Mouse (Mus musculus) spleen, adult 2 months (tissue): ENCODE measurements around the gene H2-Eb1. TPM values are rescaled to one million over a fixed set of nuclear protein-coding genes. Genes with fewer than 3 reads are reported as not detected.

Experiments
- DNase-seq, 2 experiments: peaks; one replicate each; pipeline versions ENCODE4 v3.0.0 to v3.0.0-alpha.2; 2012 to 2021; ENCODE audit warnings: low spot score in 2 of 2, low read depth in 1 of 2
- H3K27ac ChIP-seq: fragments of 200-500 bp; 2 replicates; pipeline ENCODE4 v1.5.1; 2012; ENCODE audit warnings: low read length, inconsistent platforms; ENCODE audit not compliant: insufficient read depth
- H3K27me3 ChIP-seq: fragments of 200-500 bp; 2 replicates; pipeline ENCODE4 v1.6.1; 2012; ENCODE audit warnings: mild to moderate bottlenecking, moderate library complexity, low read length, inconsistent platforms; ENCODE audit not compliant: control insufficient read depth, insufficient read depth
- H3K36me3 ChIP-seq: fragments of 200-500 bp; 2 replicates; pipeline ENCODE4 v1.6.1; 2012; ENCODE audit warnings: mild to moderate bottlenecking, low read length, inconsistent platforms; ENCODE audit not compliant: control insufficient read depth, insufficient read depth
- H3K4me1 ChIP-seq: fragments of 200-500 bp; 2 replicates; pipeline ENCODE4 v1.6.1; 2011; ENCODE audit warnings: inconsistent platforms; ENCODE audit not compliant: control insufficient read depth, insufficient read depth, insufficient read length
- H3K4me3 ChIP-seq: fragments of 200-500 bp; 2 replicates; pipeline ENCODE4 v1.5.1; 2011; ENCODE audit warnings: mild to moderate bottlenecking, inconsistent platforms; ENCODE audit not compliant: insufficient read depth, insufficient read length; ENCODE audit errors: extremely low read depth
- CTCF ChIP-seq: fragments of 200-500 bp; IDR thresholded peaks from 2 replicates; pipeline ENCODE4 v1.5.1; 2011; ENCODE audit warnings: mild to moderate bottlenecking, inconsistent platforms; ENCODE audit not compliant: insufficient read depth, insufficient read length, insufficient replicate concordance; ENCODE audit errors: extremely low read depth
- POLR2A ChIP-seq: fragments of 200-500 bp; IDR thresholded peaks from 2 replicates; pipeline ENCODE4 v1.6.1; 2011; ENCODE audit warnings: low read depth, low read length, inconsistent platforms
- WGBS: fragments of 180-500 bp; shearing (Covaris S2); methylation state at CpG from one replicate; pipeline ENCODE4 v1.1.7; 2018; 5-methylcytosine and 5-hydroxymethylcytosine counted together
- polyA plus RNA-seq: library from polyadenylated mRNA; depleted of rRNA; stranded (reverse); fragments of >200 nt; gene quantifications from 2 replicates; pipeline ENCODE4 v1.2.3, GENCODE M21; 2012; rRNA removed

Gene H2-Eb1
- polyA plus RNA-seq, 1 experiment: 1,025 TPM

- Histone ChIP-seq H3K27ac (no peak overlapping the region), H3K4me3 (no peak overlapping the region), H3K4me1 (peaks cover 6% of the 10 kb centered on the region; the same call in 1 of the 2 replicates), H3K36me3 (no peaks in the 10 kb centered on the region), H3K27me3 (no peaks in the 10 kb centered on the region)
- no peak for DNase-seq
- TF ChIP-seq POLR2A (no peak), CTCF (no peak)
- WGBS: 73% methylated on average over 10 of the region's 10 CpGs
These were observed 59.4 kb downstream of the H2-Eb1 start for GRCm38 (mm10) chr17:34365031-34365430.

Other genes with a start within 250 kb of the H2-Eb1 start
- gene H2-Oa, start 213.5 kb upstream of the H2-Eb1 start, polyA plus RNA-seq: 228 and 326 TPM in 2 replicates
- gene H2-DMa, start 186.3 kb upstream of the H2-Eb1 start, polyA plus RNA-seq: 302 and 363 TPM in 2 replicates
- 97.9 and 112 TPM in 2 replicates for gene Brd2, start 183.2 kb upstream of the H2-Eb1 start, polyA plus RNA-seq
- gene H2-DMb2, start 162.6 kb upstream of the H2-Eb1 start, polyA plus RNA-seq: 456 and 587 TPM in 2 replicates
- 322 and 426 TPM in 2 replicates for gene H2-DMb1, start 152.8 kb upstream of the H2-Eb1 start, polyA plus RNA-seq
- 144 and 178 TPM in 2 replicates for gene Tap1, start 118.3 kb upstream of the H2-Eb1 start, polyA plus RNA-seq
- gene Psmb9, start 118.1 kb upstream of the H2-Eb1 start, polyA plus RNA-seq: 159 and 225 TPM in 2 replicates
- gene Psmb8, start 108.1 kb upstream of the H2-Eb1 start, polyA plus RNA-seq: 260 and 307 TPM in 2 replicates
- gene Tap2, start 102.3 kb upstream of the H2-Eb1 start, polyA plus RNA-seq: 83.0 and 111 TPM in 2 replicates
- 318 and 334 TPM in 2 replicates for gene H2-Ob, start 67.0 kb upstream of the H2-Eb1 start, polyA plus RNA-seq
- gene H2-Ab1, start 48.2 kb upstream of the H2-Eb1 start, polyA plus RNA-seq: 5,504 and 8,483 TPM in 2 replicates
- 1,846 and 1,869 TPM in 2 replicates for gene H2-Aa, start 18.0 kb upstream of the H2-Eb1 start, polyA plus RNA-seq
- 11.4 and 13.5 TPM in 2 replicates for gene H2-Eb2, start 19.8 kb downstream of the H2-Eb1 start, polyA plus RNA-seq
- 4.1 and 4.4 TPM in 2 replicates for gene Btnl2, start 49.0 kb downstream of the H2-Eb1 start, polyA plus RNA-seq
- gene Btnl1, start 71.3 kb downstream of the H2-Eb1 start, polyA plus RNA-seq: 0.35 and 0.56 TPM in 2 replicates
- gene BC051142, start 93.0 kb downstream of the H2-Eb1 start, polyA plus RNA-seq: 1.1 and 1.8 TPM in 2 replicates
- 0.55 and 1.1 TPM in 2 replicates for gene Btnl4, start 171.5 kb downstream of the H2-Eb1 start, polyA plus RNA-seq
- gene Btnl6, start 211.5 kb downstream of the H2-Eb1 start, polyA plus RNA-seq: 0.55 and 0.68 TPM in 2 replicates